Mouse (Mus musculus): ENCODE measurements around the gene Trim67. TPM values are rescaled to one million over a fixed set of nuclear protein-coding genes. Genes with fewer than 3 reads are reported as not detected.
A peak's percentile ranks its signal among the peaks of the same experiment; 100 is the strongest.
"Not testable (repeated sequence)": the region's sequence is repeated elsewhere in the genome, so short reads cannot be mapped to it uniquely, and the experiment has no call there.

Gene Trim67
- polyA plus RNA-seq, 1 experiment from 2014 or later = 3.3 TPM

GRCm38 (mm10) chr8:124840900-124841299, 48.0 kb downstream of the Trim67 start:
- H3K9me3 ChIP-seq = no peaks in the 10 kb centered on the region
- H3K4me3 ChIP-seq = no peak overlapping the region
- H3K27ac ChIP-seq = no peak overlapping the region
- WGBS = 94% methylated on average over 7 of the region's 7 CpGs
- H3K4me1 ChIP-seq (replicated peaks) = 0 out of 2 replicates have a peak, but pooled peaks cover 4% of the 10 kb centered on the region
- no peak for DNase-seq (ENCODE audit: low spot score)
- H3K36me3 ChIP-seq = peaks cover 87% of the 10 kb centered on the region
- H3K27me3 ChIP-seq (ENCODE audit: insufficient read depth, poor library complexity, severe bottlenecking) = no peaks in the 10 kb centered on the region

GRCm38 (mm10) chr8:124841775-124842174, 48.9 kb downstream of the Trim67 start:
- 0 out of 2 replicates have a peak, but pooled peaks cover 4% of the 10 kb centered on the region for H3K4me1 ChIP-seq (replicated peaks)
- H3K4me3 ChIP-seq = no peak overlapping the region
- H3K36me3 ChIP-seq = peaks cover 87% of the 10 kb centered on the region
- H3K9me3 ChIP-seq = no peaks in the 10 kb centered on the region
- no peaks in the 10 kb centered on the region for H3K27me3 ChIP-seq (ENCODE audit: insufficient read depth, poor library complexity, severe bottlenecking)
- no peak overlapping the region for H3K27ac ChIP-seq
- WGBS = 93% methylated on average over 10 of the region's 10 CpGs
- DNase-seq (ENCODE audit: low spot score) = no peak

- DNase-seq (ENCODE audit: low spot score); H3K9me3 ChIP-seq; H3K27ac ChIP-seq; H3K27me3 ChIP-seq (ENCODE audit: insufficient read depth, poor library complexity, severe bottlenecking); H3K4me3 ChIP-seq; H3K4me1 ChIP-seq (replicated peaks): not testable (repeated sequence)
- peaks cover 79% of the 10 kb centered on the region for H3K36me3 ChIP-seq
- WGBS = 89% methylated on average over 1 of the region's 1 CpGs
Measured at GRCm38 (mm10) chr8:124842929-124843328, 50.0 kb downstream of the Trim67 start.

- peaks cover 57% of the 10 kb centered on the region for H3K36me3 ChIP-seq
Measured at GRCm38 (mm10) chr8:124845131-124845530, 52.2 kb downstream of the Trim67 start.

GRCm38 (mm10) chr8:124845573-124845972, 52.7 kb downstream of the Trim67 start:
- DNase-seq (ENCODE audit: low spot score) = no peak
- no peak overlapping the region for H3K4me3 ChIP-seq
- H3K9me3 ChIP-seq = no peaks in the 10 kb centered on the region
- no peaks in the 10 kb centered on the region for H3K27me3 ChIP-seq (ENCODE audit: insufficient read depth, poor library complexity, severe bottlenecking)
- H3K36me3 ChIP-seq = peaks cover 53% of the 10 kb centered on the region
- 0 out of 2 replicates have a peak, but pooled peaks cover 4% of the 10 kb centered on the region for H3K4me1 ChIP-seq (replicated peaks)
- H3K27ac ChIP-seq = no peak overlapping the region
- 90% methylated on average over 5 of the region's 5 CpGs for WGBS

More at GRCm38 (mm10) chr8:124845131-124845530, 52.2 kb downstream of the Trim67 start:
- Histone ChIP-seq H3K27me3 (ENCODE audit: insufficient read depth, poor library complexity, severe bottlenecking) (no peaks in the 10 kb centered on the region), H3K27ac (no peak overlapping the region), H3K4me3 (no peak overlapping the region), H3K9me3 (no peaks in the 10 kb centered on the region), H3K4me1 (replicated peaks) (0 out of 2 replicates have a peak, but pooled peaks cover 4% of the 10 kb centered on the region)
- WGBS = 73% methylated on average over 3 of the region's 3 CpGs
- DNase-seq (ENCODE audit: low spot score) = no peak

- Histone ChIP-seq H3K9me3 (peaks cover 33% of the 10 kb centered on the region), H3K27me3 (ENCODE audit: insufficient read depth, poor library complexity, severe bottlenecking) (no peaks in the 10 kb centered on the region), H3K4me1 (replicated peaks) (no peaks in the 10 kb centered on the region), H3K36me3 (peaks cover 63% of the 10 kb centered on the region), H3K27ac (no peak overlapping the region), H3K4me3 (no peak overlapping the region)
- WGBS = 100% methylated on average over 1 of the region's 1 CpGs
- DNase-seq (ENCODE audit: low spot score) = no peak
Measured at GRCm38 (mm10) chr8:124853511-124853910, 60.6 kb downstream of the Trim67 start.

GRCm38 (mm10) chr8:124859466-124859865, 66.6 kb downstream of the Trim67 start:
- Histone ChIP-seq H3K4me1 (replicated peaks) (peaks cover 19% of the 10 kb centered on the region), H3K27me3 (ENCODE audit: insufficient read depth, poor library complexity, severe bottlenecking) (no peaks in the 10 kb centered on the region), H3K4me3 (no peak overlapping the region), H3K9me3 (peaks cover 15% of the 10 kb centered on the region; the same call in 1 of the 2 replicates), H3K36me3 (peaks cover 69% of the 10 kb centered on the region), H3K27ac (no peak overlapping the region)
- DNase-seq (ENCODE audit: low spot score) = no peak

- no peak overlapping the region for H3K27ac ChIP-seq
- H3K9me3 ChIP-seq = peaks cover 10% of the 10 kb centered on the region; the same call in 1 of the 2 replicates
- DNase-seq (ENCODE audit: low spot score) = no peak
- H3K4me3 ChIP-seq = no peak overlapping the region
- H3K27me3 ChIP-seq (ENCODE audit: insufficient read depth, poor library complexity, severe bottlenecking) = no peaks in the 10 kb centered on the region
- H3K36me3 ChIP-seq = peaks cover 62% of the 10 kb centered on the region
- 94% methylated on average over 3 of the region's 3 CpGs for WGBS
- H3K4me1 ChIP-seq (replicated peaks) = peaks cover 20% of the 10 kb centered on the region
Measured at GRCm38 (mm10) chr8:124860188-124860587, 67.3 kb downstream of the Trim67 start.

GRCm38 (mm10) chr8:124862321-124863162, 69.7 kb downstream of the Trim67 start, which contains the start of the genes Gnpat and 2810004N23Rik:
Gene Gnpat, plus strand, starts transcription at chr8:124863033.
Gene 2810004N23Rik, minus strand, starts transcription at chr8:124863120.
- H3K4me1 ChIP-seq (replicated peaks) = peaks cover 25% of the 10 kb centered on the region
- H3K4me3 ChIP-seq = peak within 1 kb of the TSS; percentile 87
- peak within 1 kb of the TSS; percentile 99 for H3K27ac ChIP-seq
- peak; percentile 96 for DNase-seq (ENCODE audit: low spot score)
- peaks cover 60% of the 10 kb centered on the region for H3K36me3 ChIP-seq
- H3K9me3 ChIP-seq = no peaks in the 10 kb centered on the region
- 2% methylated on average over 55 of the region's 55 CpGs for WGBS
- no peaks in the 10 kb centered on the region for H3K27me3 ChIP-seq (ENCODE audit: insufficient read depth, poor library complexity, severe bottlenecking)

- Histone ChIP-seq H3K27me3 (ENCODE audit: insufficient read depth, poor library complexity, severe bottlenecking) (no peaks in the 10 kb centered on the region), H3K4me1 (replicated peaks) (peaks cover 26% of the 10 kb centered on the region), H3K9me3 (no peaks in the 10 kb centered on the region), H3K27ac (peak overlapping the region; percentile 99), H3K36me3 (peaks cover 53% of the 10 kb centered on the region), H3K4me3 (peak overlapping the region; percentile 87)
- under 1% methylated on average over 33 of the region's 33 CpGs for WGBS
- DNase-seq (ENCODE audit: low spot score) = no peak
Measured at GRCm38 (mm10) chr8:124863163-124863677, 70.3 kb downstream of the Trim67 start.

GRCm38 (mm10) chr8:124863729-124864128, 70.8 kb downstream of the Trim67 start:
- Histone ChIP-seq H3K36me3 (peaks cover 52% of the 10 kb centered on the region), H3K4me3 (peak overlapping the region; percentile 87), H3K27me3 (ENCODE audit: insufficient read depth, poor library complexity, severe bottlenecking) (no peaks in the 10 kb centered on the region), H3K4me1 (replicated peaks) (peaks cover 26% of the 10 kb centered on the region), H3K27ac (peak overlapping the region; percentile 99), H3K9me3 (no peaks in the 10 kb centered on the region)
- peak; percentile 6 for DNase-seq (ENCODE audit: low spot score)
- 21% methylated on average over 8 of the region's 8 CpGs for WGBS

- WGBS = 88% methylated on average over 3 of the region's 3 CpGs
- Histone ChIP-seq H3K4me1 (replicated peaks) (peaks cover 25% of the 10 kb centered on the region), H3K27ac (no peak overlapping the region), H3K9me3 (no peaks in the 10 kb centered on the region), H3K36me3 (peaks cover 43% of the 10 kb centered on the region), H3K27me3 (ENCODE audit: insufficient read depth, poor library complexity, severe bottlenecking) (no peaks in the 10 kb centered on the region), H3K4me3 (no peak overlapping the region)
- no peak for DNase-seq (ENCODE audit: low spot score)
Measured at GRCm38 (mm10) chr8:124866669-124867068, 73.8 kb downstream of the Trim67 start.

- no peaks in the 10 kb centered on the region for H3K27me3 ChIP-seq (ENCODE audit: insufficient read depth, poor library complexity, severe bottlenecking)
- H3K9me3 ChIP-seq = no peaks in the 10 kb centered on the region
- no peak for DNase-seq (ENCODE audit: low spot score)
- no peak overlapping the region for H3K4me3 ChIP-seq
- peaks cover 20% of the 10 kb centered on the region for H3K4me1 ChIP-seq (replicated peaks)
- 81% methylated on average over 2 of the region's 2 CpGs for WGBS
- no peak overlapping the region for H3K27ac ChIP-seq
- peaks cover 47% of the 10 kb centered on the region for H3K36me3 ChIP-seq
Measured at GRCm38 (mm10) chr8:124867126-124867525, 74.2 kb downstream of the Trim67 start.

Data from hindbrain, embryonic 10.5 days (tissue).